Mouse (Mus musculus) C2C12 (cell line): ENCODE measurements around the gene Gm21913. TPM values are rescaled to one million over a fixed set of nuclear protein-coding genes. Genes with fewer than 3 reads are reported as not detected.
"Not testable (repeated sequence)": the region's sequence is repeated elsewhere in the genome, so short reads cannot be mapped to it uniquely, and the experiment has no call there.

ENCODE experiments used
- H3K27me3 ChIP-seq: one replicate; pipeline ENCODE4 v1.6.1; 2011; ENCODE audit not compliant: control insufficient read depth, insufficient read depth, insufficient read length
- H3K36me3 ChIP-seq: one replicate; pipeline ENCODE4 v1.6.1; 2011; ENCODE audit not compliant: control insufficient read depth, insufficient read depth
- H3K4me3 ChIP-seq: one replicate; pipeline ENCODE4 v1.5.1; 2011; ENCODE audit warnings: mild to moderate bottlenecking, control low read depth; ENCODE audit not compliant: poor library complexity, insufficient read depth, severe bottlenecking
- H3K79me2 ChIP-seq: one replicate; pipeline ENCODE4 v1.6.1; 2011; ENCODE audit not compliant: control insufficient read depth, insufficient read depth
- H3K79me3 ChIP-seq: one replicate; pipeline ENCODE4 v1.6.1; 2011; ENCODE audit warnings: low read depth, control low read depth
- H3ac ChIP-seq: one replicate; pipeline ENCODE3; 2011; ENCODE audit warnings: low read depth; ENCODE audit not compliant: control insufficient read depth, insufficient read length
- long read RNA-seq, 2 experiments: library from polyadenylated mRNA; unstranded; transcript quantifications; one replicate each; pipeline ENCODE4 v2.0.0; 2019 to 2020
- polyA plus RNA-seq: library from polyadenylated mRNA; unstranded; fragments of >200 nt; fragmentation: generic; extraction: Trizol; gene quantifications from one replicate; pipeline ENCODE4 v1.2.1, GENCODE M21; 2012; ENCODE audit warnings: missing spikeins

Gene Gm21913
- polyA plus RNA-seq: not detected
- long read RNA-seq, experiment 1: 0 reads
- long read RNA-seq, experiment 2: 0 reads

DNA sequence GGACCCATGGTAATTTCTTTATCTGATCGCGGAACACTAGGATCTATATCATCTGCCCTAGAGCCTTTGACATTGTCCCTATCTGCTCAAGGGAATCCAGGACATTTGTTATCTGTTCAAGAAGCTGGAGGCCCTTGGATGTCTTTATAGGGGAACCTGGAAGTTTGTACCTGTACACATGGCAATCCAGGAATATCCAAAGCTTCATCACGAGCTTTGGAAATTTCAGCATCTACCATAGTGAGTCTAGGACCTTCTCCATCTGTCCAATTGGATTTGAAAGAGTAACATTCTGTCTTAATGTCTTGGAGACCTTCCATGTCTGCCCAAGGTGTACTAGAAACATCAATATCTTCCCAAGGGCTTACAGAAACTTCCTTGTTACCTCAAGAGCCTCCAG, at the start of gene Gm21913:
Gm21913 (plus strand) TSS at position 301 of the 400 bp plus-strand sequence.
- not testable (repeated sequence) for H3K79me3 ChIP-seq, H3K36me3 ChIP-seq, H3K79me2 ChIP-seq, H3K27me3 ChIP-seq, H3ac ChIP-seq, H3K4me3 ChIP-seq

Other genes starting within 250 kb of the Gm21913 start
- gene Gm29110, start 153.4 kb upstream of the Gm21913 start, polyA plus RNA-seq: not detected